Mouse (Mus musculus) gastrocnemius, adult 2 months (tissue): Measurements from ENCODE around the gene Cdc20b. TPM values are rescaled to one million over a fixed set of nuclear protein-coding genes. Genes with fewer than 3 reads are reported as not detected.

Source experiments
- DNase-seq: peaks from one replicate; pipeline ENCODE4 v3.0.0; 2022
- H3K27ac ChIP-seq: fragments of 200-600 bp; 2 replicates; pipeline ENCODE4 v1.8.1; 2022; ENCODE audit warnings: mild to moderate bottlenecking
- H3K4me3 ChIP-seq: fragments of 200-600 bp; 2 replicates; pipeline ENCODE4 v1.8.1; 2022; ENCODE audit warnings: mild to moderate bottlenecking, moderate library complexity
- CTCF ChIP-seq: fragments of 200-600 bp; IDR thresholded peaks from 2 replicates; pipeline ENCODE4 v1.8.1; 2022; ENCODE audit warnings: antibody characterized with exemption, mild to moderate bottlenecking, moderate library complexity
- intact Hi-C: fragments of 180-260 bp; cut with DNase I; formaldehyde crosslinking; loops from one replicate; pipeline ENCODE4 v1.15.1; 2025
- total RNA-seq, 2 experiments: library from RNA; stranded (reverse); gene quantifications; 2 replicates each; pipeline ENCODE4 v1.2.3; 2021

Cdc20b gene
- total RNA-seq, 2 experiments from 2014 or later, result not detected

DNA sequence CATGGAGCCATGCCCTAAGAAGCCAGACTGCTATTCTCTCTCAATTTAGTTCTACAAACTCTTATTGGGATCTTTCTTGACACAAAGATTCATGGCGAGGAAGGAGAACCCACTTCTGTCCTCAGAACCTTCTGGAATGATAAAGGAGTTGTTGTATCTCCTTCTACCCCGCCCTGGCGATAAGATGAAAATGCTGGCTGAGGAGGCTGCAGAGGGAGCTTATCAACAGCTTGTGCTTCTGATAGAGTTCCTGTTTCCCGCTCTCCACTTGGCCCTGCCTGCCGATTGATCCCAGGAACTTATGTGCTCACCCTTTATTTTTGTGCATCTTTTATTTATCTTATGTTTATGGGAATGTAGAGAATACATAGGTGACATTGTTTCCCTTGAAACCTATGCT lies 49.8 kb downstream of the Cdc20b start:
- intact Hi-C loops, result no loop called here
- H3K27ac ChIP-seq, result no peak overlapping the region
- TF ChIP-seq CTCF, result no peak
- no peak for DNase-seq
- H3K4me3 ChIP-seq, result no peak overlapping the region

DNA sequence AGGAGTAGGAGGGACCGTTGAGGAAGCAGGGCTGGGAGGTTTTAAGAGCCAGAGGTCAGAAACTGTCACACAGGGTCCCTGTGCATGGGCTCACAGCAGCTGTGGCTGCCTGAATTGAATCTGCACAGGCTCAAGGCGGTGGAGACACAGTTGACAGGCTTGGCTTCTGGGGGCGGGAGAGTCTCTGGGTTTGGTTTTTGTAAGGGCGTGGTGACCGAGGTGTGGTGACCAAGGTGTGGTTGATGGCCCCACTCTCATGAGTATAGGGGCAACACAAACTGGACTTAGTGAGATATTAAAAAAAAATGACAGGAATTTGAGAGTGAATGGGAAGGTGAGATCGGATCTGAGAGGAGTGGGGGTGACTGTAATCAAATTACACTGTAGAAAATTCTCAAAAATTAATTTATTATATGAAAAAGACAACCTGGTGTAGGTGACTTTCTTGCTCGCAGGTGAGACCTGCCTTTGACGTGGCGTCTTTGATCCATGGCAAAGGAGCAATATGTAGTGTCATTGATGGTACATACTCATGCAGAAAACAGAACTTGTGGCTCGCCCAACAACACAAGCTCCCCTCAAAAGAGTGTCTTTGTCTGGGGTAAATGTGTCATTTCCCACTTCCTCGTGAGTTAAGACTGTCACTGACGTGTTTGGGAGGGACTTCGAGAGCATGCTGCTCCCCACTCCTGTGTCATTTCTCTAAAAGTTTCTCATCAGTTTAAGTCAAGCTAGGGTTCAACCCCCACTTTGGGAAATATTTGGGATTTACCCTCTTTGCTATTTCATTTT lies 52.5 kb downstream of the Cdc20b start:
- Histone ChIP-seq H3K27ac (no peak overlapping the region), H3K4me3 (no peak overlapping the region)
- intact Hi-C loops, result no loop called here
- DNase-seq, result no peak
- TF ChIP-seq CTCF, result no peak

GRCm38 (mm10) chr13:113090489-113090888 lies 55.6 kb downstream of the Cdc20b start:
- intact Hi-C loops, result no loop called here
- H3K27ac ChIP-seq, result no peak overlapping the region
- DNase-seq, result no peak
- H3K4me3 ChIP-seq, result no peak overlapping the region
- TF ChIP-seq CTCF, result no peak

DNA sequence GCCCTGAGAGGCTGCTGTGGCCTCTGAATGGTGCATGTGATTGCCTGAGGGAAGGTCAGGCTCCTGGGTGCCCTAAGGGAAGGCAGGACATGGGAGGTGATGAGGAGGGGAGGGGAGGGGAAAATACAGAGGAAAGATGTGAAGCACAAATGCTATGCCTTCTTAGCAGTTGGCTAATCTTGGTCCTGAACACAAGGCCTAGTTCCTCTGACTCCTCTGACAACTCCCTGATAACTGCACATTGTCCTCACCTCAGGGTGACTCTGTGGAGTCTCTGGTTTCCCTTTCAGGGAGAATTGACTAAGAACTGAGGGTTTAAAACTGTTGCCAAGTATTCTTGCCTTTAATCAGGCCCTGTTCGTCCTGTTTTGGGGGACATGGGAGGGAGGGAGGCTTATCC lies 59.7 kb downstream of the Cdc20b start:
- intact Hi-C loops, result no loop called here
- no peak for TF ChIP-seq CTCF
- Histone ChIP-seq H3K4me3 (no peak overlapping the region), H3K27ac (no peak overlapping the region)
- DNase-seq, result no peak

DNA sequence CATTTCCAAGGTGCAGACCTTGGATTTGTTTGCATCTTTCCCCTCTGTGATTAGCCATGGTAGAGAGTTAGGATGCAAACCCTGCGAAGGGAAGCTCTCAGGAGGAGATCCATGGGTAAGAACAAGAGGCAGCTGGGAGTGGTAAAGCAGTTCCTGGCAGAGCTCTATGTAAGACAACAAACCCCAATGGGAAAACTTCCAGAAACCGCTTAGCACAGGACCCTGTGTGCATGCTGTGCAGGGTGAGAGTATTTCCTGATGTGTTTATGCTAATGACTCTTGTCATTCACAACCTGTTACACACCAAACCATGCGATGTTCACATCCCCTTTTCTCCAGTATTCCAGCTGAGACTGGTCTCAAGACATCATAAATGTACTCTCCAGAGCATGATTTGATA lies 62.1 kb downstream of the Cdc20b start:
- no peak for TF ChIP-seq CTCF
- intact Hi-C loops, result no loop called here
- no peak overlapping the region for H3K4me3 ChIP-seq
- no peak for DNase-seq
- H3K27ac ChIP-seq, result no peak overlapping the region

DNA sequence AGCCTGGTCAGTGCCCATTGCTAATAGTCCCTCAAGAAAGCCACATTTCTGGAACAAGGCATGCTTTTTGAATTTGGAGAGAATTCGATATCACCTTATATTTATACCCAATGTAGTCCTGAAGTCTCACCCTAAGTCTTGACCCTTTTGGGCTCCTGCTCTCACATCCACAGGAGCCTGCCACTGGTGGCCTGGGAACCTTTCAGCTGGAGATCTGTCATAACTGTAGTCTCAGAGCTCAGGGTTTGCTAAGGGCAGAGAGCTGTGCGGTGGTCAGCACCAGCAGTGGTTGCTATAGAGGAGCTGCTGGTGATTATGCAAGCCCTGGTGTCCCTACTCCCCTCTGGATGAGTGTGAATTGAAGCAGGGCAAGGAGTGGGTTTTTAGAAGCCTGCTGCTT lies 63.5 kb downstream of the Cdc20b start:
- intact Hi-C loops, result no loop called here
- TF ChIP-seq CTCF, result no peak
- H3K27ac ChIP-seq, result no peak overlapping the region
- no peak overlapping the region for H3K4me3 ChIP-seq
- DNase-seq, result no peak

- H3K4me3 ChIP-seq, result no peak within 1 kb of the TSS
- no peak within 1 kb of the TSS for H3K27ac ChIP-seq
- TF ChIP-seq CTCF, result no peak
- intact Hi-C loops, result loop anchor here (1.0 kb wide), 1 partner anchor 8 kb away; no protein-coding TSS in a partner anchor
- no peak for DNase-seq
Observed at GRCm38 (mm10) chr13:113100879-113101278, 66.0 kb downstream of the Cdc20b start, which contains the start of gene Gzma. Gene Gzma (minus strand): TSS chr13:113100981.

GRCm38 (mm10) chr13:113101804-113102203 lies 66.9 kb downstream of the Cdc20b start:
- TF ChIP-seq CTCF, result no peak
- intact Hi-C loops, result loop anchor here (1.0 kb wide), 1 partner anchor 9 kb away; no protein-coding TSS in a partner anchor
- no peak for DNase-seq
- no peak overlapping the region for H3K4me3 ChIP-seq
- no peak overlapping the region for H3K27ac ChIP-seq

DNA sequence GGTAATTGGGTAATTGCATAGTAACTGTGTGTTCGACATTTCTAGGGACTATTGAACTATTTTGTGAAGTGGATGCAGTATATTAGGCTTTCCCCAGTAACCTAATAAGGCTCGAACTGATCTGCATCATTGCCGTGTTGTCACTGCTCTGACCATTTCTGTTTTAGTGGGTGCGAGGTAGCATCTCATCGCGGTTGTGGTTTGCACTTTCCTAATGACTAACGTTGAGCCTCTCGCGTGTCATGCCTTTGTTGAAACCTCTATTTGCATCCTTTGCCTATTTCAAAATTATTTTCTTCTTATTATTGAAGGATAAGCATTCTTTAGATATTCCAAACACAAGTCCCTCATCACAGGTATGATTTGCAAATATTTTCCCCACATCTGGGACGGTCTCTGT lies 69.8 kb downstream of the Cdc20b start:
- intact Hi-C loops, result no loop called here
- DNase-seq, result no peak
- Histone ChIP-seq H3K4me3 (no peak overlapping the region), H3K27ac (no peak overlapping the region)
- TF ChIP-seq CTCF, result no peak

DNA sequence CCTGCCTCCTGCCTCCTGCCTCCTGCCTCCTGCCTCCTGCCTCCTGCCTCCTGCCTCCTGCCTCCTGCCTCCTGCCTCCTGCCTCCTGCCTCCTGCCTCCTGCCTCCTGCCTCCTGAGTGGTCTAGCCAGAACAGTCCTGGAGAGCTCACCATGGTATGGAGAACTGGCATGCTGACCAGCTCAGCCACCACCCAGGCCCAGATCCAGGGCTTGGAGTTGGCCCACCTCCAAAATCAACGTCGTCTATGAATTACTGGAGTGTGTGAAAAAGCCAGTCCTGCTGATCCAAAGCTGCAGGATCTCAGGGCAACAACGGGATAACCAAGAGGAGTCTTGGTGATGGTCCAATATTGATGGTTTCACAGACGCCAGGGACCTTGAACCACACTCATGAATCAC lies 84.1 kb downstream of the Cdc20b start:
- no peak for DNase-seq
- intact Hi-C loops, result no loop called here
- H3K27ac ChIP-seq, result no peak overlapping the region
- no peak for TF ChIP-seq CTCF
- H3K4me3 ChIP-seq, result no peak overlapping the region

DNA sequence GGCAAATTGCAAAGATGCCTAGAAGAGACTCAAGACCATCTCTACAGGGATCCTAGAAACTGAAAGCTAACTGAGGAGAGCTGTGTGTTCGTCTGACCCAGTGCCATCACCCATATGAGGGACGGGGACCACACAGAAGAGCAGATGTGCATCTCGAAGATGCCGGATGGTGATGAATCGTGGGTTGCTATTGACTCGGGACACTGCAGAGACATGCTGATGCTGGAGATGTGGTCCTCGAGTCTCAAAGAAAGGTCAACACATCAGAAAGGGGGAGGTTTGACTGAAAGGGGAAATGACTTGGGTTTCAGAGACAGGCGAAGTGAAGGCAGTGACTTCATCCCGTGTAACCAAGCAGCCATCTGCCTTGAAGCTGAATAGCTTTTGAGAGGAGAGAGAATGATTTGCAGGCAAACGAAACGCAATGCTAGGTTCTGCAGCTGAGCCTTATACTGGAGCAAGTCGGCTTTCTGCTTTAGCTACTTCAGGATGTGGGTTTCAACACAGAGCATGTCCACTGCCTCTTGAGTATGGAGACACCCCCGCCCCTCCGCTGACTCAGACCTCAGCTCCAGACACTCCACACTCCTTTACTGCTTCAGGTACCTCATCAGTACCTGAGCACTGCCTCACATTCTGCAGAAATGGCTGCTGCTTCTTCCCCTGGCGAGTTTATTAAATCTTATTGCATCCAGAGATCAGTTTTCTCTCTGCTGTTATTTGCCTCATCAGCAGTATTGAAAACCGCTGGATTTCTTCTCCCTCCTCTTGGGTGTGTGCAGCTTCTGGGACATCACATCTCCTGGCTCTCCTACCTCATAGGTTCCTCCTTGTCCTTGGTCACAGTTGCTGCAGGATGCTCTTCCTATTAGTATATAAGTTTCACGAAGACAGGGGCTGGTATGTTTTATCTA lies 85.7 kb downstream of the Cdc20b start:
- no peak for DNase-seq
- intact Hi-C loops, result no loop called here
- TF ChIP-seq CTCF, result no peak
- Histone ChIP-seq H3K27ac (no peak overlapping the region), H3K4me3 (no peak overlapping the region)

- Histone ChIP-seq H3K4me3 (no peak overlapping the region), H3K27ac (no peak overlapping the region)
- TF ChIP-seq CTCF, result no peak
- intact Hi-C loops, result no loop called here
- DNase-seq, result no peak
Observed at GRCm38 (mm10) chr13:113121326-113121725, 86.4 kb downstream of the Cdc20b start.

GRCm38 (mm10) chr13:113129974-113130373 lies 95.1 kb downstream of the Cdc20b start:
- intact Hi-C loops, result no loop called here
- no peak overlapping the region for H3K27ac ChIP-seq
- no peak for DNase-seq
- H3K4me3 ChIP-seq, result no peak overlapping the region
- no peak for TF ChIP-seq CTCF
